Mouse (Mus musculus) layer of hippocampus, postnatal 10 days (tissue): ENCODE measurements at regions not wholly inside any gene's neighbourhood (a gene's known extent, or its start where the extent isn't known, plus 50 kb on each side); places are given as distances from the start of the nearest gene placed in this dataset.
"Not testable (repeated sequence)": the region's sequence is repeated elsewhere in the genome, so short reads cannot be mapped to it uniquely, and the experiment has no call there.

Experiments used
- DNase-seq, 2 experiments: peaks; one replicate each; pipeline ENCODE4 v3.0.0; 2021; ENCODE audit warnings: low spot score in 2 of 2

GRCm38 (mm10) chr13:75483157-75483915 lies 223.2 kb upstream of the Ell2 start:
- DNase-seq = not testable (repeated sequence)

- not testable (repeated sequence) for DNase-seq
These were observed 222.3 kb upstream of the Ell2 start for GRCm38 (mm10) chr13:75484252-75484651.

DNA sequence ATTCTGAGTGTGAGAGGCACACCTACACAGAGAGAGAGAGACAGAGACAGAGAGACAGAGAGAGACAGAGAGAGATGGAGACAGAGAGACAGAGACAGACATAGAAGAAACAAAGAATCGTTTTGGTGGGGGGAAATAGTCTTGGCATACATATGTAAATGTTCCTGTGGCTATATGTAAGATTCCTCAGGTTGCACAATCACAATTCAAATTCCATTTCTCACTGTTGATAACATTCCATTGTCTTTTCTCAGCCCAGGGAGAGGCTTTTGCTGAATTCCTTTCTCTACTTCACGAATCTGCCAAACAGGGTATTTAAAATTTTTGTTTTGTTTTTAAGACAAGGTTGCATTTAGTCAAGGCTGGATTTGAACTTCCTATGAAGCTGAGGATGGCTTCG lies 205.0 kb upstream of the Ell2 start:
- DNase-seq = no peak

DNA sequence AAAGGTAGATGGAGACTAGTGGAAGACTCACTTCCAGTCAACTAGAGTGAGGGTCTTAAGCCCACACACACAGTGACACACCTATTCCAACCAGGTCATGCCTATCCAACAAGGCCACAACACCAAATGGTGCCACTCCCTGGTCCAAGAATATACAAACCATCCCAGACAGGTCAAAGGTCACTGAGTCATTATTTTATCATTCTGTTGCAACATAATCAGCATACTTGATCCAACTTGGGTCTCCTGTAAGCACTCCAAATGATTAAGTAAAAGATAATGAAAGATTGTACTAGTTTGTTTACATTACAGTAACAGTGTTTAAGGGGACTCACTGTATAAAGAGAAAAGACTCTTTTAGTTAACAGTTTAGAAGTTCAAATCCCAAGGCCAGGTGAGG lies 203.2 kb upstream of the Ell2 start:
- no peak for DNase-seq

GRCm38 (mm10) chr13:75514315-75515020 lies 192.1 kb upstream of the Ell2 start:
- no peak for DNase-seq

- DNase-seq = no peak
These were observed 183.0 kb upstream of the Ell2 start for GRCm38 (mm10) chr13:75523293-75524278.

- no peak for DNase-seq
These were observed 182.1 kb upstream of the Ell2 start for GRCm38 (mm10) chr13:75524481-75524880.

GRCm38 (mm10) chr13:75531566-75531965 lies 175.0 kb upstream of the Ell2 start:
- no peak for DNase-seq

DNA sequence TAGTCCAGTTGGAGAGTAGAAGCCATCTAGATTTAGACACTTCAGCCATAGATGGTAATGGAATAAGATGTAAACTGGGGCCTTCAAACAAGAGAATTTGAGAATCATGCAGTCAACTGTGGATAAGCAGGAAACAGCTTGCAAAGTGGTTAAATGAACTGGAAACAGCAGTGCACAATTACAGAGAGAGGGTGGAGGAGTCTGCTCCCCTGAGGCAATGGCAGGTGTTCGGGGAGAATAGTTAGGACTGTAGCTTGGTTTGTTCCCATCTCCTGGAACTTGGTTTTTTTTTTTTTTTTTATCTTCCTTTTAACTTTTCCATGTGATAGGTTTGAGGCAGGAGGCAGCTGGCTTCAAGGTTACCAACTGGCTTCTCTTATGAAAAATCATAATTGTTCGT lies 165.1 kb upstream of the Ell2 start:
- no peak for DNase-seq

- DNase-seq = no peak
These were observed 164.2 kb upstream of the Ell2 start for GRCm38 (mm10) chr13:75542253-75542945.

GRCm38 (mm10) chr13:75542946-75543327 lies 163.6 kb upstream of the Ell2 start:
- DNase-seq = no peak

GRCm38 (mm10) chr13:75543595-75543994 lies 163.0 kb upstream of the Ell2 start:
- DNase-seq = no peak

GRCm38 (mm10) chr13:75544728-75545127 lies 161.8 kb upstream of the Ell2 start:
- no peak for DNase-seq

GRCm38 (mm10) chr13:75547791-75548190 lies 158.8 kb upstream of the Ell2 start:
- DNase-seq = no peak

DNA sequence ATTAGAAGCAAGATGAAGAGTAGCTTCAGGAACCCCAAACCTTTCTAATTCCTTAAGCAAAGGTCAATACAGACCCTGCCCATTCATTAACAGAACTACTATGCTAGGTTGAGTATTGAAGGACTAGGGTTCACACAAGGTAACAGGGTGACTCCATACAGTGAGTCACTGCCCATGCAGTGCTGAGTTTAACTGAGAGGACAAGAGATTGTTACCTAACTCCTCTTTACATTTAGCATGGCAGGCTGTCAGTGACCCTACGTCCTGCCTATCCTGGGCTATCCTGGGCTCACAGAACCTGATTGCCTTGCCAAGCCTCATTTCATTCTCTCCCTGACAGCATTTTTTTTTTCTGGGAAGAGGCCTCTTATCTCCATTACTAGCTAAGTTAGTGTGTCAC lies 127.6 kb upstream of the Ell2 start:
- DNase-seq = no peak

DNA sequence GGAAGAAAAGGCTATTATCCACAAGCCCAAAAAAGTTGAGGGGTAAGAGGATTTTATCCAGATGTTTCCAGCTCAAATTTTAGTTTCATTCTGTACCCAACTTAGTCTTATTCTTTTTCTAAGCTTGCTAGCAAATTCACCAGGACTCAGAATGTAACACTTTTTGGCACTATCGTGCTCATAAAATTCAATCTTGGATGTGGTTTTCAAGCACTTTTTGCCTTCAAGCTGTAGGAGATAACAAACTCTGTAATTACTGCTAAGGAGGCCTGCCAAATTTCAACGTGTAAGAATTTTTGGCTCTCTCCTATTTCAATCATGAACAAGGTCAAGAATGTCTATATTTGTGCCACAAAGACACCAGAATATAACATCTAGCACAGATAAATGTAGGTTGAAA lies 115.7 kb upstream of the Ell2 start:
- DNase-seq = no peak

GRCm38 (mm10) chr13:75596856-75597255 lies 109.7 kb upstream of the Ell2 start:
- no peak for DNase-seq

GRCm38 (mm10) chr13:75598186-75598585 lies 108.4 kb upstream of the Ell2 start:
- DNase-seq = no peak

DNA sequence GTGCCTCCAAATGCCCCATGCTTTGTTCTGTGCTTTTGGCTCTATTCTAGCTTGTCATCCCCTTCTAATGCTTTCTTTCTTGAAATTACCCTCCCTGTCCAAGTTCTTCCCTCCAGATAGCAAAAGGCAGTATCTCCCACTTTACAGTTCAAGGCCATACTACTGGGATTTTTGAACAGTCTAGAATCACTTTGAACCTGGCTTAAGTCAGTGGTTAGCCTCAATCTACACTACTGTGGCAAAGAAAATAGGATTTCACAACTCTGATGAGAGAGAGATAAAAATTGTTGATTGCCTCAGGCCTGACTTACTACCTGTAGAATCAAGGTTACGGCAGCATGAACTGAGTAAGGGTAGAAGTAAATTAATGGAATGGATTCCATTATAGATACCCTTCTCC lies 107.9 kb upstream of the Ell2 start:
- DNase-seq = no peak

DNA sequence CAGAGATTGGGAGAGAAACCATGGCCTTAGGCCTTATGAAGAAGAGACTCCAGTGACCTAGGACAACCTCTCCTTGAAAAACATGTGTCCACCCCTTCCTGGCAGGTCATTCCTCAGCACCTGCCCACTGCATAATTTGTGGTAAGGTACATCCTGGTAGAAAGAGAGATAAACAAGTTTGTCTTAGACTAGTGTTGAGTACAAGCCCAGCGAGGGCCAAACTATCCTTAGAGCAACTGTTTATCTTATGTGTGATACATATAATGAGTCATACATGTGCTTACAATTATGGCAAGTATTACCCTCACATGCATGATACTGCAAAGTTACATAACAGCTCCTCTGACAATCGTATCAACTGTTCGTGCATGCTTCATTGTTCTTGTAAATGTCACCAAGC lies 83.3 kb upstream of the Ell2 start:
- no peak for DNase-seq

GRCm38 (mm10) chr13:75627405-75627804 lies 79.2 kb upstream of the Ell2 start:
- DNase-seq = no peak
